Mouse (Mus musculus): ENCODE measurements around the gene Prdm16. TPM values are rescaled to one million over a fixed set of nuclear protein-coding genes. Genes with fewer than 3 reads are reported as not detected.
A peak's percentile ranks its signal among the peaks of the same experiment; 100 is the strongest.

The Prdm16 gene
- total RNA-seq, 4 experiments from 2014 or later = 2.9 to 5.5 (median 3.8) TPM

DNA sequence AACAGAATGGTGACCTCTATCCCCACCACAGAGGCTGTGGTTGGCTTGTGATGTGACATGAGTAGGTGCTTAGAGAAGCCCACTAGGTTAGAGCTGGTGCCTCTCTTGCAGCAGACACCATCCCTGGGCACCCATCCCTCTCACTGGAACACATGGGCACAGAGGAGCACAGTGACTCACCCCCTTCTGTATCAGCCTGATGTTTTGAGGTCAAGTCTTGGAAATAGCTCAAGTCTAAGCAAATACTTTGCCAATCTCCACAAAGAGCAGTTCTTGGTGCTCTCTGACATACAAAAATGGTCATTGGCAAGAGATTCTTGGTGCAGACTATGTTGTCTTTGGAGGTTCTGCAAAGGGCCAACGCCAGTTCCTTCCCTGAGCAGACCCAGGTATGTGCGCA, 257.8 kb downstream of the Prdm16 start:
- no peak for DNase-seq

DNA sequence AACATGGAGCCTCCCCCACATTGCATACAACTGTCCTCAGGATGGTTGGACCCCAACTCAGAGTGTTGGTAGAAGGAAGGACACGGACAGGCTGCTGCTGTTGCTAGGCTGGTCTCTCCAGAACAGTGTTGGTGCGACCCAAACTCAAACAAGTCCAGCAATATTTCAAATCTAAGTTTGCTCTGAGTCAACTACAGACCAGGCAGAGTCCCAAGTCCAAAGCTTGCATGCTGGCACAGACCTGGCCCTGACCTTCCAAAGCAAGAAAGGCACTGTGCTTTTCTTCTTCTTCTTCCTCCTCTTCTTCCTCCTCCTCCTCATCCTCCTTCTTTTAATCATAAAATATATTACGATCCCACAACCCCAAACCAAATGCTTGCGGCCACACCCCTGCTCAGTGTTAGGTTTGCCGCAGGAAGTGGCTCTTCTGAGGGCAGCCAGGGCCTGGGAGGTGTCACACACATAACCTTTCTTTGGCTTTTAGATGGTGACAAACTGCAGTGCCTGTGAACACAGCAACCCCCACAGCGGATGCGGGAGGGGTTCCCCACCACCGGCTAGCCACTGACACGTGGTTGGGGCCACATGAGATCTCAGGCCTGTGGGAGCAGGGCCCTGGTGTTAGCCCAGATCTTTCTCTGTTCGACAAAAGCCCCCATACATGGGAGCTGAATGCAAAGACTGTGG, 260.6 kb downstream of the Prdm16 start:
- no peak for DNase-seq

DNA sequence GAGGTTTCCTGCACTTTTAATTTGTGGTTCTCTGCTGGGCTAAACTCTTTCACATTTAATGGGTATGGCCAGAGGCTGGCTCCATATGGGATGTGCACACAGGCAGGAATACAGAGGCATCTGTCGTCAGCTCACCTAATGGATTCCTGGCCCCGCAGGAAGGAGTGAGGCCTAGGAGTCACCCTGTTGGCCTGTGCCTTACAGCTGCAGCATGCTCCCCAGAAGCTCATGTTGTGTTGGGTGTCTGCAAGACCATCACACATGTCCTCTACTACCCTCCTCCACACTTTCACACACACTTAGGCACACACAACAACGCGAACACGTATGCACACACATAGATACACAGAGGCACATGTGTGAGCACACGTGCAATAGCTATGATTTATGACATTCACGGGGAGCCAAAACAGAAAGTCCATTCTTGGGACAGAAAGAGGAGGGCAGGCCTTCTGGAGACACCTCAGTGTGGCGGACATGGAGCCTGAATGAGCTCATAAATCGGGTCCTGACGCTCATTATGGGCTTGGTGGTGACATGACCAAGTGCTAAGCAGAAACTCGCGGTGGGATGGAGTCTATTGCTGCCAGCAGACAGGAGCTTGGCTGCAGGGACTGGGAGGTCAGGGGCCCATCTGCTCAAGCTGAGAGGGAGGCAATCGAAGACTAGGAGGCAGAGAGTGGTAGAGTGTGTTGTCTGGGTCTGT, 265.0 kb downstream of the Prdm16 start:
- DNase-seq = no peak

DNA sequence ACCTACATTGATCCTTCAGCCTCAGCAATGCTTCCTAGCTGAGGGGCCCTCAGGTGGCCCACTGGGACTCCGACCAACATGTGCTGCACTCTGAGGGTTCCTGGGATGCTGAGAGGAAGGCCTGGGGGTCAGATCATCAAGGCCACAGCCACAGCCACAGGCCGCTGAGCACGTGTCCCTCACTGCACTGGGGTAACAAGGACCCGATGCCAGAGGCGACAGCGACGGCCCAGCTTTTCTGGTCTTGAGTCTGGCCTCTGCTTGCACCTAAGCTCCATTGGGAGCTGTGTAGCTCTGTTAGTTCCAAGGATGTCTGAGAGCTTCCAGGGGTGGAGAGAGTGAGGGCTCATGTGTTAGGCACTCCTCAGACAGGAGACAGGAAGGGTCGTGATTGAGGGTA, 265.8 kb downstream of the Prdm16 start:
- no peak for DNase-seq

DNA sequence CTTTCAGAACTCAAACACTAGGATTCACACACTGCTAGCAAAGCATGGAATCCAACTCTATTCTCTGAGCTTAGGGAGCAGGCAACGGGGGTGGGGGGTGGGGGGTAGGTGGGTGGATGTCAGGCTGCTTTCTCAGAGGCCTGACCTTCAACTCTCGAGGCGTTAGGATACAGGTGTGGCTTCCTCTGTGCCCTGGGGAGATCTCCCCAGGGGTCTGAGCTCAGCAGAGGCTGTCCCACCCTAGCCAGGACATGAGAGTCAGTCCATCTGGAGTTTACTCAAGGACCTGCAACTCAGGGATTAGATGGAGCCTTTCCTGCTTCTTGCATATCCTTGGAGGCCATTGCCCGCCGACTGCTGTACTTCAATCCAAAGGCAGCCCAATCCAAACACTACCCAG, 267.6 kb downstream of the Prdm16 start:
- DNase-seq = no peak

DNA sequence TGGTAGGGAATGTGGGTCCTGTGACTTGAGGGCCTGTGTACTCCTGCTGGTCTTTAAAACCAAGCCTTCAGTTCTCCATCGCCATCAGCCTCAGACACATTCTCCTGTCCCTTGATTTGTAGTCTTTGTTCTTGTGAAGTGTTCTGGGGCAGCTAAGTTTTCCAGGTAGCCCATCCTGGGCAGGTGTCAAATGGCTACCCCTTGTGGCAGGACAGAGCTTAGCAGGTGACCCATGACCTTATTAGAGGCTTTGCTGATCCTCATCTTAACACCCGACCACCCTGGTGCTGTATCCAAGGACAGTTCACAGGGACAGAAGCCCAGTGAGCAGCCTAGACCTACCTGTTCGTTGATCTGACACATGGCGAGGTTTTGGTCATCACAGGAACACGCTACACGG, 269.8 kb downstream of the Prdm16 start:
- DNase-seq = no peak

DNA sequence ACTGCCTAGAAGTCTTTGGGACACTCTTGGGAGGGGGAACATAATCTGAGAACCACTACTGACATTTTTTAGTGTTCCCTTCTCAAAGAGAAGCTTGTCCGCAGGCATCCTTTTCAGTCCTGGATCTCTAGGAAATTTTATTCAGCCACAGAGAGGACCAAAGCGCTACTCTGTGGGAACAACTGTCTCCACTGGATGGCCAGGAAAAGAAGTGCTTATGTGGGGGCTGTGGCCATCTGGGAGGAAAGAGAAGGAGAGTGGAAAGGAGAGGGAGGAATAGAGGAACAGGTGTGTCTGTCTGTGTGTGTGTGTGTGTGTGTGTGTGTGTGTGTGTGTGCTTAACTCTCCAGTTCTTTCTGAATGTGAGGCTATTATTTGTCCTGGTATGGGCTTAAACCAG, 271.9 kb downstream of the Prdm16 start:
- DNase-seq = no peak

DNA sequence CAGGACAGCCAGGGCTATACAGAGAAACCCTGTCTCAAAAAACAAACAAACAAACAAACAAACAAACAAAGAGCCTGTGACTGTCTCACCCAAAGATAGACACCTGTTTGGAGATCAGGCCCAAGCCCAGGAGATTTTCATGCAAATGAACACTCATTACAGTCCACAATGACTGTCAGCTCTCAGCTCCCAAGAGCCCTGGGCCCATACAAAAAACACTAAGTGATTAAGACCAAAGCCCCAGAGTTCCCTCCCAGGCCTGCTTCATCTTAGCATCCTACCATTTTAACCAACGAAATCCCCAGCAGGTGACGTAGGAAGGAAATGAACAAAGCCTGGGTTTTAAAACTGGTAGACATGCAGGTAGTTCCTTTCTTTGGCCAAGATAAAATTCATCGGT, 275.8 kb downstream of the Prdm16 start:
- no peak for DNase-seq

DNA sequence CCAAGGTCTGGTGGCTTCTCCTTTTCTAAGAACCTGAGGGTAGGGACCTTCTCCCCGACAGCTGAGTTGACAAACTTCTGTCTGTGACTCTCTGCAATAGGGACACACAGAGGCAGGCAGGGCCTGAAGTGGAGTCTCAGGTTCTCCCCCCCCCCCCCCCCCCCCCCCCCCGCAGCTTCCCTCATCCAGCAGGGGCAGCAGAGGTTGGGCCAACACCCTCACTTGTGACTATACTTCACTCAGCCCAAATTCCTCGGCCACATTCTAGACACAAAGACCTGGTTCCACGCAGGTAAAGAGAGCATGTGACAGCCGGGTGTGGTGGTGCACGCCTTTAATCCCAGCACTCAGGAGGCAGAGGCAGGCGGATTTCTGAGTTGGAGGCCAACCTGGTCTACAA, 276.2 kb downstream of the Prdm16 start:
- DNase-seq = no peak

DNA sequence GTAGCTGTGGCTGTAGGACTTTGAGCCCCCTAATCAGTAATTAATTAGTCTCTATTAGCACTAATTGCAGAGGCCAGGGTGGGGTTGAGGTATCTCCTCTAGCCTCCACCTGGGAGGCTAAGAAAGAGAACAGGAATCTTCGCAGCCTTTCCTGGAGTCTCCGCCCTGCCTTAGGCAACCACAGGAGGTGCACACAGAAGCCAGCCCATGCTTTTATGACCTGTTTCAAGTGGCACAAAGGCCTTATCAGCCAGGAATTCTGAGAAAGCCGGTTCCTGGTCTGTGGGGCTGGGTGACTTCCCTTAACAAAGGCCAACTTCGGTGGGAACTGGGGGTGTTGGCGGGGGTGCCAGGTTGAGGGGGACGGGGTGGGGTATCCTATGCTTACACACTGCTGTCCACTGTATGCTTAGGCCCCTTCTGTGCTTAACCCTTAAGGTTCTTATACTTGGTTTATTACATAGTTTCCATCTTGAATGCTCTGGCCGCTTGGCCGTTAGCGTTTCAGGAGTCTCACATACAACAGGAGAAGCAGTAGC, 276.8 kb downstream of the Prdm16 start:
- no peak for DNase-seq

DNA sequence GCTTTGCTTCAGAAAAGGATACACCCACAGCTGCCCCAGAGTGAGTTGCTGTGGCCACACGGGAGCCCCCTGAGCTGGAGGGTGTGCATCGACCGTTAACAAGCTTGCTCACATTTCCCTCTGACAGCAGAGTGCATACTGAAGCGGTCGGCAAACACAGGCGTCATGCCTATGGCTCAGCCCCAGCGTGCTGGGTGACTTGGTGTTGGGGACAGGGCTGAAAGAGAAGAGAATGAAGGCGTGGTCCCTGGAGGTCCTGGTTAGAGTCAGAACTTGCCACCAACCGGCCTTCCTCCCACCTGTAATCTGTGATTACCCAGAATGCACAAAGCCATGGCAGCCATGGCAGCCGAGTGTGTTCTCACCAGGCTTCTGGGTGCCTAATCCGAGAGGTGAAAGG, 277.9 kb downstream of the Prdm16 start:
- DNase-seq = no peak

DNA sequence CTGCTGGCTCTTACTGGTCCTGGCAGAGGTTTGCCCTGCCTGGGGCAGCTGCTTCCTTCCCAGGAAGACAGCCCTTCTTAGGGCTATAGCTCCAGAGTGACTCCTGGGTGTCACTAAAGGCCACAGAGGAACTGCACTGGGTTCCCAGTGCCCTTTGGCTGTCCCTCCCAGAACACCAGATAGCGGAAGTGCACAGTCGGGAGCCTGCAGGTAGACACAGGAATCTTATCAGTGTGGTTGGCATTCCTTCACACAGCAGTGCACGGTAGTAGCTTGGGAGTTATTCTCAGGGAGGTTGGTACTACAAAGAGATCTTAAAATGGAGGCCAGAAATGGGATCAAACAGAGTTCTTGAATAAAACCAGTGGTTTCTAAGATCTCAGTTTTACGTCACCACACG, 278.3 kb downstream of the Prdm16 start:
- no peak for DNase-seq

DNA sequence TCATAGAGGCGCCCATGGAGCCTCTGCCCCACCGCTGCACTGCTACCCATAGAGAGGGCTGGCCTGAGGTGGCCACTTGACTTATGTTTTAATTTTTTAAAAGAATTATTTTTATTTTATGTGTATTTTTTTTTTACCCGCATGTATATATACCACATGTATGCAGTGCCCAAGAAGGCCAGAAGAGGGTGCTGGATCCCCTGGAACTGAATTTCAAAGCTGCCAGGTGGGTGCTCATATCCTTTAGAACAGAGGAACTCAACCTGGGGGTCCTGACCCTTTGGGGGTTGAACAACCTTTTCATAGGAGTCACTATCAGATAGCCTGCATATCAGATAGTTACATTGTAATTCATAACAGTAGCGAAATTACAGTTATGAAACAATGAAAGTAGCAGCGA, 281.3 kb downstream of the Prdm16 start:
- no peak for DNase-seq

DNA sequence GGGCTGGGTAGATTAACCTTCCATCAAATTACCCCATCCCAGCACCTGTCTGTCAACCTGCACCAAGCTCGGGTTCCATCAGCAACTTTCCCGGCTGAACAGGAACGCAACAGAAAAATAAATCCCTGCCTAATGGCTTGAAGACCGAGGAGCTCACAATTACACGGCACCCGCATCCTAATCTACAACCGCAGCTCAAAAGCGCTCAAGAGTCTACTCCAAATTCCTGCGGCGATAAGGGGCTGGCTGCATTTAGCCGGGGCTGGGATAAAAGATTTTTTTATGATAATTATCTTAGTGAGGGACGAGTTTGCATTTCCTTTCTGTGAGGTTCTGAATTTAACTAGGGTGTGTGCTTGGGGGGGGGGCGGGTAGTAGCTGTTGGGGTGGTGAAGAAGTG, 284.4 kb downstream of the Prdm16 start:
- DNase-seq = no peak

DNA sequence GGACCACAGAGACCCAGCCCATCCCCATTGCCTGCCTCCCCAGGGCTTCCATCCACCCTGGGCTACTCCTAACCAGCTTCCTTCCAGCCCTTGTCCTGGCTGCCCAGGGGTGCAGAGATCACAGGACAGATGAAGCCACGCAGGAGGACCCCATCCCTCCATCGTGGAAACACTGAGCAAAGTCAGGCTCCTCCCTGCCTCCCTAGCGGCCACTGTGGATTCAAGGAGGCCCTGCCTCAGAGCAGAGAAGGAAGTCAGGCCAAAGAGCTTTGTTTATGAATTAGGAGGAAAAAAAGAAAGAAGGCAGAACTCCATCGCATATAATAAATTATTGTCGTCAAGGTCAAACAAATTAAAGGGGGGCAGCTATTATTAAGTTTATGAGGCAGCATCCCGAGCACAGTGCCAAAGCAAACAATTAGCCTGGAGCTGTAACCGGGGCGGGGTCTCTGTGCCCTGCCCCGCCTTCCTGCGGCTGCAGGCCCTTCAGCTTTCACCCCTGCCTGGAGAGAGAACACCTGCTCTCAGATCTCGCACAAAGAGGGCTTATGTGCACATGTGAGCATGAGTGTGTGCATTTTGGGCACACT, 288.4 kb downstream of the Prdm16 start:
- DNase-seq = no peak

DNA sequence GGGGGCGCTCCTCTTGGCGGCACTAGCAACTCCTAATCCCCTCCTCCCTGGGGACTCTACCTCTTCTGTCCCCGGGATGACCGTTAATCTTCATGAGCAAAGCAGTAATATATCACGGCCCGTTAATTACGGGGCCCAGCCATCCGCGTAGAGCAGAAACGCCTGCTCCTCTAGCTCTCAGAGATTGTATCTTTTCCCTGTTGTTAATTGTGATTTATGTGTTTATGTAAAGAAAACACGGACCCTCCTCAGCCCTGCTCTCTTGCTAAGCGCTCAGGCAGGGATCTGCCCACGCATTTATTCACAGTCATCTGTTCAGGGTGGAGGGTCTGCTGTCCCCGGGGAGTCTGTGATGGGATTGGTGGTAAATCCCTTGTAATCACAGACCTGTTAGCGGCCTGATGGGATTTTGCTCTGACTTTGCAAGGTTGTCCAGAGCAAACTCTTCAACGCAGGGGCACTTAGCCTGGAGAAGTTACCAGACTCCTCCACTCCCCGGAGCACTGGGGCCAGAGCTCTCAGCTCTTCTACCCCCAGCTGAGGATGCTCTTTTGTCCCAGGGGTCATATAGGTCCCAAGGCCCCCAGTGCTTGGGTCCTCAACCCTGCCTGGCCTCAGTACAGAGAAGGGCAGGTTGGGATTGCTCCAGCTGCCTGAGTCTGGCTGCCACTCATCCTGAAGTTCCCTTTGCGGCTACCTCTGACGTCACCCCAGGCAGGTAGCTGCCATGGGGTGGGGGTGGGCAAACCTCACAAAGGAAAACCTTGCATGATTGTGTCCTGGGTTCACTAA, 289.7 kb downstream of the Prdm16 start:
- no peak for DNase-seq

DNA sequence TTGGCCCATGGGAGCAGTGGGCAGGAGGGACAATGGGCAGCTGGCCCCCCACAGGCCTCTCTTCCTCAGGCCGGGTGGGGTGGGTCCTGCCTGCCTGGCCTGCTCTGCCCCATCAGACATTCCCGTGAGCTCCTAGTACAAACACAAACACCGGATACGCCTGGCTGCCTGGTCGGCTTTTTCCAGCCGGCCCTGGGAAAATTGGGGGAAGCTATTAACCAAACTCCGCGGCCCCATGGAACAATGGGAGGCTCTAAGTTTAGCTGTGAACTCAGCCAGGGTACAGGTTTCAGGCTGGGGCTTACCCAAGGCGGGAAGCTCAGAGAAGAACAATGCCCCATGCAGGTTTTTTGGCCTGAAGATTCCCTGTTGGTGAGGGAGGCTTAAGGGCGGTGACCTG, 300.0 kb downstream of the Prdm16 start:
- DNase-seq = no peak

DNA sequence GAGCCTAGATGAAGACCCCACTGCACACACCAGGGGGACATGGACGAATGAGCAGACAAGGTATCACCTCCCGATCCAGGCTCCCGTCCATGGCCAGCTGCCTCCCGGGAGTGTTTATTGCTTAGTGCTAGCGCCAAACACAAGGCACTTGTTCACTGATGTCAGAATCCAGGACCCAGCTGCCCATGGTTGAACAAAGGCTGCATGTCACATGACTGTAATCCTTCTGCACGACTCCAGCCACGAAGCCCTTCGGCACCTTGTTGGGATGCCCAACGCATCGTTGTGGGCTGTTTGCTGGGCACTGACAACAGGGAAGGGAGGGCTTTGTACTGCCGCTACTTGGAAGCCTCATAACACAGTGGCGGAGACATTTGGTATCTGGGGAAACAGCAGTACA, 300.9 kb downstream of the Prdm16 start, which contains the start of gene B230104I21Rik:
Gene B230104I21Rik (plus strand): TSS at position 367 of the 400 bp plus-strand sequence.
- DNase-seq = no peak

DNA sequence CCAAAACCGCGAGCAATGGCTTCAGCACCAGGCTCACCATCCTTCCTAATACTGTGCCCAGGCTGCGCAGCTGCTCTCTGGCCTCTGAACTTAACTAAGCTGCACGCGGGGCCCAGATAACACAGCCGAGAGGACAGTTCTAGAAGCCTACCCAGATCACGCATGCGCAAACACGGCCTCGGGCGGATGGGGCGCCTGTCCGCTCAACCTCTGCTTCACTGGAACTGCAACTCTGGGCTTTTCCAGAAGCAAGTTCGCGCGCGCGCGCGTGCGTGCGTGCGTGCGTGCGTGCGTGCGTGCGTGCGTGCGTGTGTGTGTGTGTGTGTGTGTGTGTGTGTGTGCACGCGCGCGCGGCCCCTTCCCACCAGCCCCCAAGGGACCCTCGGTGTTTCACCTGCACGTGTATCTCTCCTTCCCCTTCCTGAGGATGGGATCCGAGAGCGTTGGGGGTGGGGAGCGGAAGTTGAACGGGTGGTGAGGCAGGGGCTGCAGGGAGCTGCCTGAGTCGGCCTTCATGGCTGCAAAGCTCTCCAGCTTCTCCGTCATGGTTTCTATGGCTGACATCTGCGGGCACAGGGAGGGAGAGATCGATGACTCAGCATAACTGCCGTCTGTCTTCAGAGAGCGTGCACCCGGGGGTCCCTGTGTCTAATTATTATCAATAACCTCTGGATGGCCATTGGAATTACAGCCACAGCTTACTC, 301.8 kb downstream of the Prdm16 start:
- peak; percentile 29 for DNase-seq

DNA sequence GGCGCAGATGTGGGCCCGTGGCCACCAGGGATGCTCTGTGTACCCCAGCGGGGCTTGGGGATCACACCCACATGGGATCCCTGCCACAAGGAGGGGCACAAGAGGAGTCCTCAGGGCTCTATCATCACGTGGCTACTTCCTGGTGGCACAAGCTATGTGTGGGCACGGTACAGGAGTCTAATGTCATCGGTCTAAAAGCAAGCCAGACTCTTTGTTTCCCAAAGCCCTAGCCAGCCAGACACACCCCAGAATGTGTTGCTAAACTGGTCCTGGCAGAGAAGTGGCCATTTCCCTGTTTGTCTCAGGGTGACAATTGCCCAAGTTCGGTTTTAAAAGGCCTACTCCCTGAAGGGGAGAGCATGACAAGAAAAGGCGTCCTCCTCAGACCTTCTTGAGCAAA, 303.4 kb downstream of the Prdm16 start:
- DNase-seq = no peak

DNA sequence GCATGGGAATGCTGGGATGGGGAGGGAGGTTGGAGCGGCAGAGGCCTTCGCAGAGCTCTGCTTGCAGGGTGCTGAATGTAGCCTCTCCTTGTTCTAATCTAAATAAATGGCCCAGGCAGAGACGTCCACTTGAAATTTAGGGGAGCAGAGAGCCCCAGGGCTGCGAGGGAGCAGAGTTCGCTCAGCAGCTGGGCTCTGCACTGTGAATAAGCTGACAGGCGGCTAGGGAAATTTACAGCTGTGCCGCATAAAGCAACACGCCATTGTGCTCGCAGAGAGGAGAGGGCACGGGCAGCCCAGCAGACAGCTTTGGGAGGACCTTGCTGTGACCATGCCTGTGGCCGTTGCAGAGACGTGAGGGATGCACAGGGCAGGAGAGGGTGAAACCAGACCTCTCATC, 305.4 kb downstream of the Prdm16 start:
- no peak for DNase-seq

DNA sequence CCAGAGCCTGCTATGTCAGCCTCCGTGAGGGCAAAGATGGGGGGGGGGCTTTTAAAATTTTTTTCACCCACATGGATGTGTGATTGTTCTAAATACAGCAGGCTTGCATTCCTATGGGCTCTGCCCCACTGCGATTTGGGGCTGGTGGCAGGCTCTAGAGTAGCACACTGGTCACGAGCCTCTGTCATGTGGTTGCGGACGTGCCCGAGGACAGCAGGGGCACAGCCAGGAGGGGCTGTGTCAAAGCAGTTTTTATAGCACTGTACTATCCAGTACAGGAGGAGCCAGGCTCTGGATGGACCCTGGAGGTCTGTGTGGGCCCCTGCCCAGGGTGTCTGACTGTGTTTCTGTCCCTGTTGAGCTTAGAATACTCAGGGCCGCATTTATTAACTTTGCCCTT, 306.7 kb downstream of the Prdm16 start:
- DNase-seq = no peak
